Mouse (Mus musculus) G1E (cell line): ENCODE measurements around the gene Psd. TPM values are rescaled to one million over a fixed set of nuclear protein-coding genes. Genes with fewer than 3 reads are reported as not detected.

ENCODE experiments used
- ATAC-seq: 2 replicates; pipeline ENCODE4 v1.8.0; 2016; ENCODE audit warnings: mild to moderate bottlenecking; ENCODE audit not compliant: insufficient number of reproducible peaks, poor library complexity, low FRiP score, severe bottlenecking; ENCODE audit errors: extremely low read depth
- DNase-seq: peaks from one replicate; pipeline ENCODE4 v3.0.0; 2012; ENCODE audit warnings: low spot score
- H3K27me3 ChIP-seq: 2 replicates; pipeline ENCODE4 v1.6.1; 2012; ENCODE audit warnings: mild to moderate bottlenecking, low read length, inconsistent platforms; ENCODE audit not compliant: insufficient read depth
- H3K36me3 ChIP-seq: replicated peaks from 2 replicates; pipeline ENCODE3; 2012; ENCODE audit warnings: mild to moderate bottlenecking, inconsistent platforms
- H3K4me1 ChIP-seq: 2 replicates; pipeline ENCODE4 v1.6.1; 2012; ENCODE audit warnings: low read depth, low read length, inconsistent platforms, mixed read lengths; ENCODE audit not compliant: insufficient read depth
- H3K4me3 ChIP-seq: 2 replicates; pipeline ENCODE4 v1.5.1; 2012; ENCODE audit warnings: low read depth, mild to moderate bottlenecking, inconsistent platforms, low read length, moderate library complexity, mixed read lengths
- H3K9me3 ChIP-seq: replicated peaks from 2 replicates; pipeline ENCODE4 v1.6.1; 2012; ENCODE audit warnings: inconsistent platforms
- CTCF ChIP-seq: IDR thresholded peaks from 2 replicates; pipeline ENCODE4 v1.5.1; 2012; ENCODE audit warnings: low read depth, low read length, inconsistent platforms, mixed read lengths
- GATA1 ChIP-seq: IDR thresholded peaks from 2 replicates; pipeline ENCODE4 v1.6.1; 2012; ENCODE audit warnings: borderline replicate concordance, low read length, inconsistent platforms, mixed read lengths
- GATA2 ChIP-seq: IDR thresholded peaks from 2 replicates; pipeline ENCODE4 v1.6.1; 2012; ENCODE audit warnings: low read depth, low read length, inconsistent platforms, borderline replicate concordance
- POLR2AphosphoS5 ChIP-seq: IDR thresholded peaks from 2 replicates; pipeline ENCODE4 v1.6.1; 2012; ENCODE audit warnings: low read depth, low read length, inconsistent platforms; ENCODE audit not compliant: insufficient replicate concordance
- TAL1 ChIP-seq: conservative IDR thresholded peaks from 2 replicates; pipeline ENCODE4 v1.6.1; 2012; ENCODE audit warnings: low read depth, low read length, inconsistent platforms, mixed read lengths
- polyA plus RNA-seq: library from polyadenylated mRNA; stranded (reverse); fragments of >175 nt; gene quantifications from 2 replicates; pipeline ENCODE4 v1.2.3, GENCODE M21; 2012
- total RNA-seq, 2 experiments: library from RNA; stranded (forward) in 1 of 2; stranded (reverse) in 1 of 2; fragments of 200-1000 nt in 1 of 2; fragments of >200 nt in 1 of 2; fragmentation: Nextera tagmentation in 1 of 2; gene quantifications; 2 replicates each; pipeline ENCODE4 v1.2.3; 2014 to 2017

Gene Psd
- total and polyA plus RNA-seq, 3 experiments: 0.41 to 1.1 TPM; not detected in 1

GRCm38 (mm10) chr19:46344710-46345419, 17.9 kb upstream of the Psd start:
- peaks cover 47% of the 10 kb centered on the region for H3K4me1 ChIP-seq
- TF ChIP-seq TAL1 (no peak), POLR2AphosphoS5 (no peak), GATA2 (no peak), GATA1 (no peak), CTCF (no peak)
- peaks cover 2% of the 10 kb centered on the region for H3K36me3 ChIP-seq
- H3K27me3 ChIP-seq: peaks cover 18% of the 10 kb centered on the region
- H3K9me3 ChIP-seq: peaks cover 5% of the 10 kb centered on the region; the same call in 1 of the 2 replicates
- DNase-seq (no peak), ATAC-seq (no peak)
- no peak overlapping the region for H3K4me3 ChIP-seq

DNA sequence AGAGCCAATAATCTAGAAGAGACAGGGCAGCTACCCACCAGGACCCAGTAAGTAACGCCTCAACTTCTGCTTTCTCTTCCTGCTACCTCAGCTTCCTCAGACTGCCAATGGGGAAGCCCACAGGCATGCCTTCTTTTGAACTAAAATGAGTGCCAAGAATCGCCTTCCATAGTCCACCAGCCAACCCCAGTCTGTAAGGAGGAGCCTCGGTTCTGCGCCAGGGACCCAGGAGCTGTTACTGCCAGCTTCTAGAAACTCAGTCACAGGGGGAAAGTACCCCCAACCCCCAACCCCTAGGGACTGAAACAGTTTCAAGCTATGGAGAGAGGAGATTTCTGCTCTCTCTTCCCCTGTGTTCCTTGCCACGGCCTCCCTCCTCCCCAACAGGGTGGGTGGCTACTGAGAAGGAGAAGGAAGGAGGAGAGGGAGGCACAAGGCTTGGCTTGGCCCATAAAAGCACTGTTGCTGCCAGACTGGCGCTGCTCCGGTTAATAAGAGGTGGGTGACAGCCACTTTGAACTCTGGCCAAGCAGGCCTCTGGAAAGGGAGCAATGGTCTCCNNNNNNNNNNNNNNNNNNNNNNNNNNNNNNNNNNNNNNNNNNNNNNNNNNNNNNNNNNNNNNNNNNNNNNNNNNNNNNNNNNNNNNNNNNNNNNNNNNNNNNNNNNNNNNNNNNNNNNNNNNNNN, 12.5 kb upstream of the Psd start:
- no peaks in the 10 kb centered on the region for H3K9me3 ChIP-seq
- peak overlapping the region; percentile 76; the same call in 1 of the 2 replicates for H3K4me3 ChIP-seq
- peaks cover 61% of the 10 kb centered on the region for H3K4me1 ChIP-seq
- H3K36me3 ChIP-seq: peaks cover 24% of the 10 kb centered on the region
- no peaks in the 10 kb centered on the region; the same call in 1 of the 2 replicates for H3K27me3 ChIP-seq
- TF ChIP-seq POLR2AphosphoS5: no peak
- TF ChIP-seq CTCF: no peak
- TF ChIP-seq GATA1: no peak
- no peak for TF ChIP-seq TAL1
- TF ChIP-seq GATA2: no peak
- ATAC-seq (no peak), DNase-seq (peak; percentile 53)

- H3K36me3 ChIP-seq: peaks cover 28% of the 10 kb centered on the region
- peaks cover 56% of the 10 kb centered on the region for H3K4me1 ChIP-seq
- H3K9me3 ChIP-seq: no peaks in the 10 kb centered on the region
- TF ChIP-seq GATA1: no peak
- no peak for TF ChIP-seq POLR2AphosphoS5
- TF ChIP-seq TAL1: no peak
- TF ChIP-seq CTCF: no peak
- TF ChIP-seq GATA2: no peak
- ATAC-seq (no peak), DNase-seq (no peak)
- H3K27me3 ChIP-seq: no peaks in the 10 kb centered on the region; the same call in 1 of the 2 replicates
- H3K4me3 ChIP-seq: peak overlapping the region; percentile 76; the same call in 1 of the 2 replicates
Measured at GRCm38 (mm10) chr19:46338942-46339286, 12.0 kb upstream of the Psd start.

DNA sequence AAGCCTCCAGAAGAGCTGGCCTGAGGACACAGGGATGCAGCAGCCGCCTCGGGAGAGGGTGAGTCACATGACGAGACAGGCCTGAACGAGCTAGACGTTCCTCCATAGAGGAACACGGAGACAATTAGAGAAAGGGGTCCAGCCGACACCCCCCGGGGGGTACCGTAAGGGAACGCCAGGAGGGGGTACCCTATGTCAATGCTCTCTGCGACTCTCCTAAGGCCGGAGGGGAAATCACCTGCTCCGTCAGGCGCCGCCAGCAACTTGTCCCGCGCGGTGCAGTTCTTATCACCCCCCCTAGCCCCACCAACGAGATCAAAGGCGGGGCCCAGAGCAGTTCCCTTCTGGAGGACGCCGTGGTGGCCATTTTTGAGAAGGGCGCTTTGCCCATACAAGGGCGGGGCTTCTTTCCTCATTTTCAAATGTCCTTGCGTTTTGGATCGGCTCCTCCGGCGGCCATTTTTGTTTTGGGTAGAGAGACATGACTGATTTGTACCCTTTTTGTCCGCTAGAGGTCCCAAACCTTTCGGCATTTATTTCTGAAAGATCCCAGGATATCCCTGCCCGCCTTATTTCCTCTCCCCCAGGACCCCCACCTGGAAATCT, 11.5 kb upstream of the Psd start, which contains the start of gene Cuedc2:
Gene Cuedc2, minus strand, starts transcription at position 372 of the 606 bp plus-strand sequence.
- no peaks in the 10 kb centered on the region for H3K9me3 ChIP-seq
- H3K4me3 ChIP-seq: peak within 1 kb of the TSS; percentile 76
- peaks cover 30% of the 10 kb centered on the region for H3K36me3 ChIP-seq
- no peaks in the 10 kb centered on the region for H3K27me3 ChIP-seq
- DNase-seq (peak; percentile 65), ATAC-seq (peak; percentile 61)
- H3K4me1 ChIP-seq: peaks cover 51% of the 10 kb centered on the region
- TF ChIP-seq CTCF: no peak
- no peak for TF ChIP-seq GATA1
- TF ChIP-seq GATA2: no peak
- no peak for TF ChIP-seq POLR2AphosphoS5
- TF ChIP-seq TAL1: no peak

GRCm38 (mm10) chr19:46337719-46338330, 10.9 kb upstream of the Psd start:
- ATAC-seq (no peak), DNase-seq (no peak)
- no peak for TF ChIP-seq GATA2
- no peak for TF ChIP-seq GATA1
- no peak for TF ChIP-seq CTCF
- no peak for TF ChIP-seq TAL1
- TF ChIP-seq POLR2AphosphoS5: no peak

GRCm38 (mm10) chr19:46333906-46334305, 7.0 kb upstream of the Psd start:
- no peaks in the 10 kb centered on the region for H3K27me3 ChIP-seq
- peaks cover 45% of the 10 kb centered on the region for H3K4me1 ChIP-seq
- no peaks in the 10 kb centered on the region for H3K9me3 ChIP-seq
- DNase-seq (no peak), ATAC-seq (no peak)
- H3K36me3 ChIP-seq: peaks cover 71% of the 10 kb centered on the region
- no peak for TF ChIP-seq CTCF
- no peak overlapping the region for H3K4me3 ChIP-seq

More at GRCm38 (mm10) chr19:46337719-46338330, 10.9 kb upstream of the Psd start:
- Histone ChIP-seq H3K27me3 (no peaks in the 10 kb centered on the region), H3K36me3 (peaks cover 34% of the 10 kb centered on the region), H3K4me3 (peak overlapping the region; percentile 76), H3K9me3 (no peaks in the 10 kb centered on the region), H3K4me1 (peaks cover 50% of the 10 kb centered on the region)
